Mouse (Mus musculus) brain, embryonic 14.5 days (tissue): ENCODE measurements around the gene Slc22a22.

Source experiments
- CTCF ChIP-seq: fragments of 200-500 bp; IDR thresholded peaks from 2 replicates; pipeline ENCODE4 v1.5.1; 2012; ENCODE audit warnings: inconsistent platforms, mild to moderate bottlenecking, moderate library complexity, borderline replicate concordance; ENCODE audit not compliant: insufficient read depth, insufficient read length; ENCODE audit errors: extremely low read depth
- POLR2A ChIP-seq: fragments of 200-500 bp; IDR thresholded peaks from 2 replicates; pipeline ENCODE4 v1.6.1; 2012; ENCODE audit warnings: mild to moderate bottlenecking, inconsistent platforms, borderline replicate concordance; ENCODE audit not compliant: poor library complexity, insufficient read depth, insufficient read length, severe bottlenecking; ENCODE audit errors: extremely low read depth

DNA sequence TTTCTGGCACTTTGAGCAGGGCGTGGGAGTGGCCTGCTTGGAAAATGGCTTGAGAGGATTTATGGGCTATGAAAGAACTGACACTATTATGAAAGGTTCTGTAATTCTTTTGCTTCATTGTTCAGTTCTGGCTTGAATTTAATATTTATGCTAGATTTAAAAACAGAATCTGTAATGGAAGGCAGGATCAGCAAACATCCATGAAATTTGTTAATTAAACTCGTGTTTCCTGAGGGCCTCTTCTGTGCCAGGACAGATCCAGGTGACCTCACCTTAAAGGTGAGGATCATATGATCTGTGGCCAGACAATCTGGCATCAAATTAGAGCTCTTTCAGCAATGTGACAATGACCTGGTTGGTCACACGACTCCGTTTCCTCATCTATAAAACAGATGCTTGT is 122.1 kb downstream of the Slc22a22 start:
- TF ChIP-seq CTCF, result no peak
- no peak for TF ChIP-seq POLR2A
